Mouse (Mus musculus): ENCODE data around the gene Sema3f.

DNA sequence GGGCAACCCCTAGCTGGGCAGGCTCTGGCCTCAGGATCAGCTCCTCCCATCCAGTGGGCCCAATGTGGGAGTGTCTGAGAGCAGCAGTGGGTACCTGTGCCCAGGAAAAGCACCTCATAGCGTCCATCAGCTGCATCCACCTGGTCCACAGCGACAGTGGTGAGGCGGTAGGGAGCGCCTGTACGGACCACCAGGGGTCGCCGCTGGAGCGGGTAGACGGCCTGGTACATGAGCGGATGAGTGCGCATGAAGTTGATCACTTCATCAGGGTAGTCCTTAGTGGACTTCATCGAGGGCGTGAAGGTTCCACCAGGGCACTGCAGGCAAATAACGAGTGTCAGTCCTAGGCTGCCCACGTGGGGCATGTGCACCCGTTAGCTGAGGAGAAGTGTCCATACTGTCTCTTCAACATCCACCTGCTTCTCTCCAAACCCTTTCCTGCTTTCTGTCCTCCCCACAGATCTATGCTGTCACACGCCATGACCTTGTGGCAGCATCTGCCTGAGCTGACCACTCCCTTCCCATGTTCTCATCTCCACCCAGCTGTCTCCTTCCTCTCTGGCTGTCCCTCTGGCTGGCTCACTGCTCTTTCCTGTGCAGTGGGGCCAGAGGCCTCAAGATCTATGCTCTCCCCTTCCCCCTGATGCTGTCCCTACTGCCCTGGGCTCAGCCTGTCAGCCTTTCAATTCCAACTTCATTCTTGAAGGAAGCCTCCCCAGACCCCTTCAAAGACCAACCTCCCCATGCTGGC is 24.9 kb downstream of the Sema3f start:
- no peak for TF ChIP-seq CTCF (IDR thresholded peaks at IDR 0.05; ENCODE audit: low read depth, low read length)
- TF ChIP-seq GATA1 (IDR thresholded peaks at IDR 0.05; ENCODE audit: borderline replicate concordance, low read length): no peak

Measured in G1E (cell line).